Mouse (Mus musculus): ENCODE results near the gene Aldoart1. TPM values are rescaled to one million over a fixed set of nuclear protein-coding genes. Genes with fewer than 3 reads are reported as not detected.

Gene Aldoart1
- polyA plus RNA-seq (2012; ENCODE audit: insufficient read depth, insufficient read length, missing spikeins): 0.84 and 0.94 TPM in 2 replicates

GRCm38 (mm10) chr4:72852534-72852933 is at the start of gene Aldoart1:
Gene Aldoart1, minus strand, starts transcription at chr4:72852634.
- TF ChIP-seq CTCF (IDR thresholded peaks at IDR 0.05; ENCODE audit: low read depth, low read length) (no peak), POLR2A (IDR thresholded peaks at IDR 0.05; ENCODE audit: borderline replicate concordance, low read depth, low read length) (no peak)
- Histone ChIP-seq H3K4me3 (ENCODE audit: insufficient read depth, low read length) (no peak within 1 kb of the TSS), H3K27ac (ENCODE audit: insufficient read depth, low read depth, low read length) (no peak within 1 kb of the TSS), H3K4me1 (ENCODE audit: control insufficient read depth, insufficient read depth, low read length) (no peaks in the 10 kb centered on the region)

GRCm38 (mm10) chr4:72901566-72901965 is 49.1 kb upstream of the Aldoart1 start:
- H3K27ac ChIP-seq (ENCODE audit: insufficient read depth, low read depth, low read length): no peak overlapping the region
- no peak for TF ChIP-seq POLR2A (IDR thresholded peaks at IDR 0.05; ENCODE audit: borderline replicate concordance, low read depth, low read length)
- H3K4me3 ChIP-seq (ENCODE audit: insufficient read depth, low read length): no peak overlapping the region
- H3K4me1 ChIP-seq (ENCODE audit: control insufficient read depth, insufficient read depth, low read length): no peaks in the 10 kb centered on the region

- no peaks in the 10 kb centered on the region for H3K4me1 ChIP-seq (ENCODE audit: control insufficient read depth, insufficient read depth, low read length)
- H3K4me3 ChIP-seq (ENCODE audit: insufficient read depth, low read length): no peak overlapping the region
- H3K27ac ChIP-seq (ENCODE audit: insufficient read depth, low read depth, low read length): no peak overlapping the region
- TF ChIP-seq CTCF (IDR thresholded peaks at IDR 0.05; ENCODE audit: low read depth, low read length) (no peak), POLR2A (IDR thresholded peaks at IDR 0.05; ENCODE audit: borderline replicate concordance, low read depth, low read length) (no peak)
Observed at GRCm38 (mm10) chr4:72865371-72866075, 13.1 kb upstream of the Aldoart1 start.

- no peak overlapping the region for H3K4me3 ChIP-seq (ENCODE audit: insufficient read depth, low read length)
- TF ChIP-seq POLR2A (IDR thresholded peaks at IDR 0.05; ENCODE audit: borderline replicate concordance, low read depth, low read length): no peak
- TF ChIP-seq CTCF (IDR thresholded peaks at IDR 0.05; ENCODE audit: low read depth, low read length): no peak
- H3K27ac ChIP-seq (ENCODE audit: insufficient read depth, low read depth, low read length): no peak overlapping the region
- H3K4me1 ChIP-seq (ENCODE audit: control insufficient read depth, insufficient read depth, low read length): no peaks in the 10 kb centered on the region
Observed at GRCm38 (mm10) chr4:72844276-72844675, 8.2 kb downstream of the Aldoart1 start.

GRCm38 (mm10) chr4:72843025-72843424 is 9.4 kb downstream of the Aldoart1 start:
- TF ChIP-seq CTCF (IDR thresholded peaks at IDR 0.05; ENCODE audit: low read depth, low read length) (no peak), POLR2A (IDR thresholded peaks at IDR 0.05; ENCODE audit: borderline replicate concordance, low read depth, low read length) (no peak)
- H3K4me3 ChIP-seq (ENCODE audit: insufficient read depth, low read length): no peak overlapping the region
- H3K27ac ChIP-seq (ENCODE audit: insufficient read depth, low read depth, low read length): no peak overlapping the region
- H3K4me1 ChIP-seq (ENCODE audit: control insufficient read depth, insufficient read depth, low read length): no peaks in the 10 kb centered on the region

GRCm38 (mm10) chr4:72836430-72836829 is 16.0 kb downstream of the Aldoart1 start:
- H3K4me1 ChIP-seq (ENCODE audit: control insufficient read depth, insufficient read depth, low read length): no peaks in the 10 kb centered on the region
- TF ChIP-seq CTCF (IDR thresholded peaks at IDR 0.05; ENCODE audit: low read depth, low read length) (no peak), POLR2A (IDR thresholded peaks at IDR 0.05; ENCODE audit: borderline replicate concordance, low read depth, low read length) (no peak)
- H3K27ac ChIP-seq (ENCODE audit: insufficient read depth, low read depth, low read length): no peak overlapping the region
- no peak overlapping the region for H3K4me3 ChIP-seq (ENCODE audit: insufficient read depth, low read length)

- H3K4me1 ChIP-seq (ENCODE audit: control insufficient read depth, insufficient read depth, low read length): no peaks in the 10 kb centered on the region
- no peak for TF ChIP-seq CTCF (IDR thresholded peaks at IDR 0.05; ENCODE audit: low read depth, low read length)
- TF ChIP-seq POLR2A (IDR thresholded peaks at IDR 0.05; ENCODE audit: borderline replicate concordance, low read depth, low read length): no peak
- H3K27ac ChIP-seq (ENCODE audit: insufficient read depth, low read depth, low read length): no peak overlapping the region
- H3K4me3 ChIP-seq (ENCODE audit: insufficient read depth, low read length): no peak overlapping the region
Observed at GRCm38 (mm10) chr4:72835400-72835799, 17.0 kb downstream of the Aldoart1 start.

GRCm38 (mm10) chr4:72800816-72801215 is 51.6 kb downstream of the Aldoart1 start:
- no peaks in the 10 kb centered on the region for H3K4me1 ChIP-seq (ENCODE audit: control insufficient read depth, insufficient read depth, low read length)
- no peak overlapping the region for H3K4me3 ChIP-seq (ENCODE audit: insufficient read depth, low read length)
- H3K27ac ChIP-seq (ENCODE audit: insufficient read depth, low read depth, low read length): no peak overlapping the region
- TF ChIP-seq POLR2A (IDR thresholded peaks at IDR 0.05; ENCODE audit: borderline replicate concordance, low read depth, low read length) (no peak), CTCF (IDR thresholded peaks at IDR 0.05; ENCODE audit: low read depth, low read length) (no peak)
